Mouse (Mus musculus) urinary bladder, adult 18-20 months (tissue): ENCODE measurements around the gene Hoxd9.
A peak's percentile ranks its signal among the peaks of the same experiment; 100 is the strongest.

Experiments used
- DNase-seq, 2 experiments: peaks; one replicate each; pipeline ENCODE4 v3.0.0; 2022; ENCODE audit warnings: low spot score in 2 of 2, mixed read lengths in 2 of 2

Gene Hoxd9

DNA sequence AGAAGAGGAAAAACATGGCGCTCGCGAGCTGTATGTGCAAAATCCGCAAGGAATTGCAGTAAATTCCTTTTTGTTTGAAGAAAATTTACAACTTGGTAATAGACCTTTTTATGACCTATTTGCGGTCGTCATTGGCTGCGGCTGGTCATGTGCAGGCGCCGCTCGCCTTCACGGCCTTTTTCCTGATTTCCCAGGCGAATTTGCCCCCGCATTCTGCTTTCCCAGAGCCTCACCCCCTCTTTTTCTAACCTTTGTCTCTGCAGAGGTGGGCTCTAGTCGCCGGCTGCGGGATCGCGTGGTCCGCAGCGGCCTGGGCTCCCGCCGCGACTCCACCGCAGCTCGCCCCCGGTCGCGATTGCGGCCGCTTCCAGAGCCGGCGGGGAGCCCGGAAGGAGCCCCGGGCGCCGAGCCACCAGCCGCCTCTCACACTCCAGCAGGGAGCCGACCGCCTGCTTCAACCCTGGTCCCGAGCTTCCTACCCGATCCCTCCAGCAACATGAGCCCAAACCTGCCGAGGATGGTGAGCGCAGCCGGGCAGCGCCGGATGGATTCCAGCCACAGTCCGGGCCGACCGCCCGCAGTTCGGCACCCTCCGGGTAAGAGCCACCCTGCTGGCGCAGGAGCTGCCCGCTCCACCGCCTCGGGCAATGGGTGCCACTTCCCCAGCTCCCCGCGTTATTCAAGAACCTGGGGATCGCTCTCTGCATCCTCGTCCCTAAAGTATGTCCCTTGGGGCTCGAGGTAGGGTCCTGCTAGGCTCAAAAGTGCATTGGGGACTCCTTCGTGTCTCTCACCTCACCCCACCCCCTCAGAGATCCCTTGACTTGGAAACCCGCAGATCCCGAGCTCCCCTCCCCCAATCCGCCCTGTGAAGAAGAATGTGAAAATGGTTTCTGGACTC lies 14.4 kb downstream of the Hoxd9 start, which contains the start of the genes Hoxd3 and Hoxd4:
Gene Hoxd3 (plus strand): TSS at position 207 of the 901 bp plus-strand sequence.
Gene Hoxd4 (plus strand): TSS at position 209 of the 901 bp plus-strand sequence.
- peak; percentile 43 to 83 for DNase-seq

DNA sequence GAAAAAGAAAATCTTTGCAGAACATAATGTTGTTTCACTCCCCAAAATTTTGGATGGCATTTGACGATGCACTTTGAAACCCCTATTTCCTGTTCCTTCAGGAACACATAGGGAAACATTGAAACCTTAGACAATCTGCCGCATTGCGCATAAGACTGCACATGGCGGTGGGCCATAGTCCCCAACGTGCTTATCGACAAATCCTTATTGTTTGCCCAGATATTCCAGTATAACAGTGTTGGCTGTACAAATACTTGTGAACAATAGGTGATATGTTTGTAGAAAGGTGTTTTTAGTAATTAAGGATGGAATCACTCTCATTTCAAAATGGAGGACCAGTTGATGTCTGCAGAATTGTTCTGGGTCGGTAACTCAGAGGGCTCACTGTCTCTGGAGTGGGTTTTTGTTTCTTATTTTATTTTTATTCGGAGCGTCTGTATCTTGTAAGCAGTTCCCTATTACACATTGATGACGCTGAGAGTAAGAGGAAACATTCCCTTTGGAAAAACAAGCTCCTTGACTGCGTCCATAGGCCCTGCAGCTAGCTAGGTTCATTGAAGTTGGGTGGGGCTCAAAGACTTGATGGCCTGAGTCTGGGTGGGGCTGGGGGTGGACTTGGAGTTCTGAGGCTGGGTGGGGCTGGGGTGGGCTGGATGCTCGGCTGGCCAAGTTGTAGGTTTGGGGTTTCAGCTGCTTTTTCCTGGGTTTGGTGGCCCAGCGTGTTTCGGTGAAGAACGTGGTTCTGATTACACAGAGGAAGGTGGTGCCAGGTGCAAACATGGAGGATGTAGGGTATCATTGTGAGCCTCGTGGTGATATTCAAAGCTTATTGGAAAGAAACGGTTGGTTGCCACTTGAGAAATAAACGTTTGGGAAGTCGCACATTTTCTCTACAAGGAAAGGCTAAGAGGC lies 16.0 kb downstream of the Hoxd9 start:
- no peak for DNase-seq

DNA sequence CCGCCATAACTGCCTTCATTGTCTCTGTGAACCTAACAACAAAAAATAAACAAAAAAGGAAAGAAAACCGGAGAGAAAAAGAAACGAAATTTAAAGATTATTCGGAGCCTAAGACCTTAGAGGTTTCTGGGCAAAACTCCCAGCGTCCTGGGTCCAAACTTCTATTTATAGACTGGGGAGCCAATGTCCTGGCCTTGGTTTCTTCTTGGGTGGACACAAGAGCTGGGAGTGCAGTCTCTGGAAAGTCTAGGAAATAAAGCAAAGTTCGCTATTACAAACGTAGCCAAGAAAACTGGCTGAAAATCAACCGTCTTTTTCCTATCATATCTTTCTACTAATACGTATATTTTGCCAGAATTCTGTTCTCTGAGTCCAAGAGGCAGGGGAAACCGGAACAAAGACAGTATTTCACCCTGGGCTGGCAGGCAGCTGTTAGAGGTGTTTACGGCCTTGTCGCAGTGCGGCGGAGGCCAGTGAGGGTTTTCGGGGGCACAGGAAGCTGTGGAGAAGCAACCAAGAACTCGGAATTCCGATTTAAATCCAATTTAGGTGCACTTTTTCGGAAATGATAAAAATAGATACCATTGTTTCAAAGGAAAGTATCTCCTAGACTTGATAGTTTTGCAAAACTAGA lies 16.7 kb downstream of the Hoxd9 start:
- no peak for DNase-seq

DNA sequence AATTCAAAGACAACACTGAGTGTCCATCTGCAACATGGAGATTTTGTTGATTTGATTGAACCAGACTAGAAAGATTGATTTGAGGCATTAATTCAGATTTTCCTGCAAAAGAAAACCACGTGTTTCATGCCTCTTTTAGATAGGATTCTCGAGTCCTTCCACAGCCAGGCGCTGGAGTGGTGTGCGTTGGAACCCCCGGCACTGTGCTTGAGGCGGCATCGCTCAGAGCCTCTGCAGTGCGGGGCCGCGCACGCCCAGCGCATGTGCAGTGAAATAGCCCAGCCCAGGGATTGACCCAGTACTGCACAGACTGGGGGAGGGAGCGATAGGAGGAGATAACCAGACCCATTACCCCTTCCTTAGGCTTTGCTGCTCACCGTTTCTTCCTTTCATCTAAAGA lies 17.4 kb downstream of the Hoxd9 start:
- DNase-seq = no peak

DNA sequence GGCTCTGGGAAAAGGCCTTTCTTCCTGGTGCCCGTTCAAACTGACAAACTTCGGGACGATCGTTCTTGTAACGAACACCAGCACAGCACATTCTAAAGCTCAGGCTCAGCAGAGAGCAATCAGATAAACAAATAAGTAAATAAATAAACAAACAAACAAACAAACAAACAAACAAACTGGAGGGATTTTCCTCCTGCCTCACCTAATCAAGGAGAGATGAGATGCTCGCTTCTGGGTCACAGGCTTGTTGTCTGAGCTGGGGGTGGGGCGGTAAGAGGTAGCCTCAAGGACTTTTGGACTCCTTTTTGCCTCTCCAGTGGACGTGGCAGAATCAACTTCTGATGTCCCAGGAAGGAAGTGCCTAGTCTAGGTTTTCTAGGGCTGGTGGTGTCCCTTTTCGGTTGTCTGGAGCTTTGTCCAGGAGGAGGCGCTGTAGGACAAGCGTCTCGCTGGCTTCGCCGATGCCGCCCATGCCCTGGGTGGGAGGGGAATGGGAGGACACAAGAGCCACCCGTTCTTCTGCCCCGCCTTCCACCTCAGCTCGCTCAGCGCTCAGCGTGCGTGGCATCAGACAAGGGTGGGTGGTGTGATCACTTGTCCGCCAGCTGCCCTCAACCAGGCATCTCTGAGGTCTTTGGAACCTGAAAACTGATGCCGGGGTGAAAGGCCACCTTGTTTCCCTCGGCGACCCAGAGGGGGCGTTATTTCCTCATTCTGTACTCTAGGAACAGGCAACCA lies 18.1 kb downstream of the Hoxd9 start:
- peak; percentile 84 to 91 for DNase-seq

DNA sequence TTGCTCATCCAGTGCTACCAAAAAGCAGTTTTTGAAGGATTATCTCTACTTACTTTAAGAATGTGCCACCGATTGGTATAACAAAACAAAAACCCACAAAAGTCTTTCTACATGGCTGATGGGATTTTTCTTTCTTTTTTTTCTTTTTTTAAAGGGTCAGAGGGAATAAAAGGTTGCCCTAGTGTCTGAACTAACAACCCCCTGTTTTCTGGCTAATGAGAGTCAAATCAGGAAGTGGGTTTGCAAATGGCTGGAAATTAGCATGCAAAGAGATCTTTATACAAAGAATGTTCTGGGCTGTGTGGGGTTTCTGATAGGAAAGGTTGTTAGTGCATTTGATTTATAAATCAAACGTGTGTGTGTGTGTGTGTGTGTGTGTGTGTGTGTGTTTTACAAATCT lies 22.9 kb downstream of the Hoxd9 start:
- no peak for DNase-seq

DNA sequence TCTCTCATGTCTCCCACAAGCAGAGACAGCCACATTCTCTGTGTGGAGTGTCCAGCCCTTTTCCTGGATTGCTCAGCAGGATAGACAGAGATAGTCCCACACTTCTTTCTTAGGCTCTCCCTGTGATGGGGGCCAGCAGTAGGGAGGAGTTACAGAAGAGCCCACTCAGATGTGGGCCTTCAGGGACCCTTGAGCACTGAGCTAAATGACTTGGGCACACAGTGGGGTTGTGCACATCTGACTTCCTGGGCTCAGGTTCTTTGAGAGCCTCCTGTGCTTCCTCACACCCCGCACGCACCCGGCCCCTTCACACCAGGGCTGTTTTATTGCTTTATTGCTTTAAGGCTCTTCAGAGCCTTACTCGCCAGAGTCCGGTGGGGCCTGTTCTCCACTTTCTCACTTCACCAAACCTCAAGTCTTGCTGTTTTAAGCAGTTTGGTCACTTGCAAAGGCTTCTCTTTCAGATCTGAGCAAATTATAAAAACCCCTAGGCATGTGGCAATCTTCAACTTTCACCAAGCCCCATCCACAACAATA lies 23.5 kb downstream of the Hoxd9 start:
- DNase-seq = no peak

DNA sequence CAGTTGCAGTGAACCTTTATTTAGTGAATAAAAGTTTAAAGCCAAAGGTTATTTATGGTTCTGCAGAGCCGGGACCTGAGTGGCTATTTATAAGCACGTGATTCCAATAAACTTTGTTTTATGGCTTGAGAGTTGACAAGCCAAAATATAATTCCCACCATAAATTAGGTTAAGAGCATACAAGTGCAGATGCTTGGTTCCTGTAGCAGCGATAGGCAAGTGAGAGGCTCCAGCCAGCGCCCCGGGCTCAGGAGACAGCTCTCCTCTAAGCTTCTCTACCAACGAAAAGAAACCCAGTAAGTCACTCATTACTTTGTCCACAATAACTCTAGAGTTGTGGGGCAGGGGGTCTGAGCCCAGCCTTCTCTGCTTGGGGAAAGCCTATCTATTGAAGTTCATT lies 24.4 kb downstream of the Hoxd9 start:
- no peak for DNase-seq

DNA sequence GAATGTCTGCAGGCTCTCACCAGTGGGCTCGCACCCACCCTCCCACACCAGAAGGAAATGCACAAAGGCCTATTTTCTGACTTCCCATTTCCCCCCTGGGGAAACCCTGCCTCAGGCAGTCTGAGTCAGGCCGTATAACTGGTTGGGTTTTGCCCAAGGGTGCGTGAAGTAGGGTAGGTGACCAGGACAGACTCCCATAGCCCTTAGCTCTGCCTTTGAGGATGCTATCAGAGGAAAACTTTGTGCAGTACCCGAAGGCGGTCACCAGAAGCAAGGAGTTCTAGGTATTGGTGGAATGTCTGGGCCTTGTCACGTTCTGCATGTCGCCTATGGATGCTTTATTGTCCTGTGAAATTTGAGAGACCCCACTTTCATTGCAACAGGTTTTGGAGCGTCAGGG lies 25.4 kb downstream of the Hoxd9 start:
- no peak for DNase-seq

DNA sequence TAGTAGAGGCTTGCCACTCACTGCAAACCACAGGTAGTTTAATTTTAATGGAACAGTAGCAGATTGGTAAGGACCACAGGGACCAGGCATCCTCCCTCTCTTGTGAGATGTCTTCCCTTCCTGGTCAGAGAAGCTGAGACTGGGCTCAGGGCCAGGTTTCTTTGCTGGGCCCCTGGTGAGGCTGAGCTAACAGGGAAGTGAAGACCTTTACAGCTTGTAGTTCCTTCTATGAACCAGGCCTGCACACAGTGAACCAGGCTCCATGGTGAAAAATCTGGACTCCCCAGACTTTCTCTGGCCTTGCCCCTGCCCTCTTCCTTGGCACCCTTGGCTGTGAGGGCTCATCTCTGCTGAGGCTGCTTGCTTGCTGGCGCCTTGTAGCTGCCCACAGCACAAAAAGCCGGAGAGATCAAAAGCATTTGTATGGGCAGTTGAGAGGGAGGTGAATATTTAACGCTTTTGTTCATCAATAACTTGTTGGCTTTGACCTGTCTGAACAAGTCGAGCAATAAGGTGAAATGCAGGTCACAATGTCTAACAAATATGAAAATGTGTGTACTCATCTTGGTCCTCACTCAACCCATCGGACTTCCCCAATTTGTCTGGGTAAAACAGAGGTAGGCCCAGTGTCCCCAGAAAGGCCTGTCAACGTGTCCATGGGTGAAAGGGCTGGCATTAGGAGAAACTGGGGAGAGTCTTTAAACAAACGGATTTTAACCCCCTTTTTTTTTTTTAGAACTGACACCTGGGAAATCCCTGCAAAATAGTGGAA lies 26.9 kb downstream of the Hoxd9 start:
- no peak for DNase-seq

DNA sequence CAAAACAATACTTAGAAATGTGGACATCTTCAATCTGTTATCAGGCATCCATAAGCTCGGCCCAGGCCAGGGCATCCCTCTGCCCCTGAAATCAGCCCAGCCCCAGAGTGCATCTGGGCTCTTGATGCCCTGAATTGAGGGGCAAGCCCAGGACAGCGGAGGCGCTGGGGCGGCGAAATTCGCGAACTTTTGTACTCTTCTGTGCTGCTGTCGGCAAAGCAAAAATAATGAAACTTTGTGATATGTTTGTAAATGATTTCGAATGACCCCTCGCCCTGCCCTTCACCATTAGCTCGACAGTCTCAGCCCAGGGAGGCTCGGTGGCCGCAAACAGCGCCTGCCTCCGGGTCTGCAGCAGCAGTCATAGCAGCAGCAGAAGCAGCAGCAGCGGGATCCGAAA lies 27.6 kb downstream of the Hoxd9 start:
- DNase-seq = no peak

DNA sequence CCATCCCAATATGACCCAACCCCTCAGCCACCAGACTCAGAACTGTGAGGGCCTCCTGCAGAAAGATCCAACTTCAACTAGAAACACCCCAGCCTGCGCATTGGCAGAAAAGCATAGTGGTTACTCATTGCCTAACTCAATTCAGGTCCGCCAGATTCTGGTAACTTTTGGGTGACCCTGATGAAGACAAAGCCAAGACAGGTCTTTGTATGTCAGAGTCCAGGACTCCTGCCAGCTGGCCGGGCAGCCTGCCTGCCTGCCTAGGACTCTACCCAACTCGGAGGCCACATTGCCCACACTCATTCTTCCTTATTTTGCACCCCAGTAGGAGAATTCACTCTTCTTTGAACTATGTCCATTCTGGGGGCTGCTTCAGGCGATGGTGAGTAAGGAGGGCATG lies 29.0 kb downstream of the Hoxd9 start, which contains the start of gene Gm28230:
Gene Gm28230 (plus strand): TSS at position 178 of the 400 bp plus-strand sequence.
- no peak for DNase-seq

DNA sequence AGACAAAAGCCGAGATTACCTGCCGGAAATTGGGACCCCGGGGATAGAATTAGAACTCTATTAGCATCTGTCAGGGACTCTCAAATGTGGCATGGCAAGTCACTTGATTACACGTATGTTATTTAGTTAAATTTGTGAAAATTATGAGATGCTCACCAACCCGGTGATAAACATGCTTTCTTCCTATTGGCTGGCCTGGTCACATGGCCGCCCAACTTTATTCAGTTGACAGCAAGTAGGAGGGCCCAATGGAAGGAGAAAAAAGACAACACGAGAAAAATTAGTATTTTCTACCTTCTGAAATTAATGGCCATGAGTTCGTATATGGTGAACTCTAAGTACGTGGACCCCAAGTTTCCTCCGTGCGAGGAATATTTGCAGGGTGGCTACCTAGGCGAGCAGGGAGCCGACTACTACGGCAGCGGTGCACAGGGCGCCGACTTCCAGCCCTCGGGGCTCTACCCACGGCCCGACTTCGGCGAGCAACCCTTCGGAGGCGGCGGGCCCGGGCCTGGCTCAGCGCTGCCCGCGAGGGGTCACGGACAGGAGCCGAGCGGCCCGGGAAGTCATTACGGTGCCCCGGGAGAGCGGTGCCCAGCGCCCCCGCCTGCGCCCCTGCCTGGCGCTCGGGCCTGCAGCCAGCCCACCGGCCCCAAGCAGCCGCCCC lies 29.6 kb downstream of the Hoxd9 start:
- DNase-seq = no peak

DNA sequence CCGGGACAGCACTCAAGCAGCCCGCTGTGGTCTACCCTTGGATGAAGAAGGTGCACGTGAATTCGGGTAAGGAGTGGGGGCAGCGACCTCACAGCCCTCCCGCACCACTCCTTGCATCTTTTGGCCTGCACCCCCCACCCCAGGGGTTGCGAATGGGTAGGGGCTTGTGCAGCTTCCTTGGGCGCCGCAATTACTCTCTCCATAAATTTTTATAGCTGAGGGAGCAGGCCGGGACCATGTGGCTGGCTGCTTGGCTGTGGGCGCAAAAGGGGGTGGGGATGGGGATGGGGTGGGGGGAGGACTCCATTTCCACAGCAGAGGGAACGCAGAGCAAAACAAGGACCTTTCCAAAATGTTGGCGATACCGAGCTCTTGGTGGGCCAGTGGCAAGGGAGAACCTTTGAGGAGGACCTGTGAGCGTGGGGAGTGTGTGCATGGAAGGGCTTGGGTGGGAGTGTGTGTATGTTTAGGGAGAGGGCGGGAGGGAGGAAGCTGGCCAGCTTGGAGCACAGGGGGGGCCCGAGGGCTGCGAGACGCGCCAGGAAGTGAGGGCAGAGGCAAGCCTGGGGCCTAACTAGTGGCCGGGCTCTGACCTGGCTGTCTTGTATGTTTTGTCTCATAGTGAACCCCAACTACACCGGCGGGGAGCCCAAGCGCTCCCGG lies 30.2 kb downstream of the Hoxd9 start:
- no peak for DNase-seq

DNA sequence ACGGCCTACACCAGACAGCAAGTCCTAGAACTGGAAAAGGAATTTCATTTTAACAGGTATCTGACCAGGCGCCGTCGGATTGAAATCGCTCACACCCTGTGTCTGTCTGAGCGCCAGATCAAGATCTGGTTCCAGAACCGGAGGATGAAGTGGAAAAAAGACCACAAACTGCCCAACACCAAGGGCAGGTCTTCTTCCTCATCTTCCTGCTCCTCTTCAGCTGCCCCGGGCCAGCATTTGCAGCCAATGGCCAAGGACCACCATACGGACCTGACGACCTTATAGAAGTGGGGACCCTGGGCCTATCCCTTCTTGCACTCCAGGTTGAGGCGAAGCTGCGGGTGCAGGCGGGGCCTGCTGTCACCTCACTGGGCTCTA lies 30.8 kb downstream of the Hoxd9 start:
- DNase-seq = no peak

DNA sequence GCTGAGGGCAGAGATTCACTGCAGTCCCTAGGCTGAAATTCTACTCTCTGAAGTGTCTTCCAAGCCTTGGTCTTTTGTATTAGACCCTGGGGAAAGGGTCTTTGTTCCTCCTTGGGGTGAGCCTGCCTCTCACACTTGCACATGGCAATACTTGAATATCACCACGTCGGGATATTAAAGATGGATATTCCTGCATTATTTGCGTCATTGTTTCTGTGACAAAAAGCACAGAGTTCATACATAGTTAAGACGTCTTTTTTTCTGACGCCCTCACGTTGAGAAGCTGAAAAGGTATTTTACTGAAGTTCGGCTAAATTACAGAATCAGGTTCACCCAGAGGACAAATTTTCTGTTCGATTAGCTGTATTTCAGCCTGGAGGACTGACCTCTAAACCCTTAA lies 32.8 kb downstream of the Hoxd9 start:
- no peak for DNase-seq

DNA sequence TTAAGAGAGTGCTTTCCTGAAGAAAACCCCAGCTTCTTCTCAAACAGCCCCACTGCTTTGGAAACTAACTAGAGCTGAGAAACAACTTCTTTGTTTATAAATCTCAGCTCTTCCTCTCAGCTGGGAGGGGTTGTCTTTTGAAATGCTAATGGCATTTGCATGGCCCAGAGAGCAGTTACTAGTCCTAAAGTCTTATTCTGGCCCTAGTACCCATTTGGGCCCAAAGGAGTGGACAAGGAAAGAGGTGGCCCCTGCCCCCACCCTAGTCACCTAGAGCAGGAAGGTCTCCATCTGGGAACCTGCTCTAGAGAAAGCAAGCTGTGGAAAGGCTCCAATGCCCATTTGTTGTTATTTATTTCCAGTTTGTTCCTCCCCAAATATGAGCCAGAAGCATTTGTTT lies 33.5 kb downstream of the Hoxd9 start:
- no peak for DNase-seq

DNA sequence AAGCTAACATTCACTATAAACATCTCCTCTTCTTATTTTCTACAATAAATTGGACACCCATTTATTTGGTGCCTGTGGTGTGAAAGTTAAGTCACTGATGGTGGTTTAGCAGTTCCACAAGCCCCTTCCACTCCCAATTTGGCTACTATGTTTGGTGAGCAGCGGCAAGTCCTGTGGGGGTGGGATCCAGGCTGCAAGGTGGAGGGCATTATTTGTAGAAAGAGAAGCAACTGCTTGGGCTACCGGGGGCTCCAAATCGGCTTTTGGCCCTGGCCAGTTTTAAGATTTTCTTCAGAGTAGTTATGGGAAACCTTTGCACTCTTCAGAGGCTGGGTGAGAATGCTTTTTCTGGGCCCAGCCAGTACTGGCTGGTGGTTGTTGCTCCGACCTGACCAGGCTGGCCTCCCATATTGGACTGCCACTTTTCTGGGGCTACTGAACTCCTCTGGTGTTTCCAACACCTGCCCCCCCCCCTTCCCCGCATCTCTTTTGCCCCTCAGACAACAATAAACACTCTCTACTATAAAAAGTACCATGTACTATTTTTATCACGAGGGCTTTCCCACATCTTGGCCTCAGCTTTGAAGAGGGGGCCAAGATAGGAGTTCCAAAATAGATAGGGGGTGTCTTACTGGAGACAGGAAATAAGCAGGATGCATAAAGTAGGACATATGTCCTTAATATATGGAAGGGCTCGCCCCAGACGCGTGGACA lies 34.4 kb downstream of the Hoxd9 start:
- DNase-seq = no peak
